Mouse (Mus musculus): Measurements from ENCODE around the gene Wwox. TPM values are rescaled to one million over a fixed set of nuclear protein-coding genes. Genes with fewer than 3 reads are reported as not detected.

Gene Wwox
- total RNA-seq, 2 experiments from 2014 or later: 10.5 to 11.3 TPM

GRCm38 (mm10) chr8:114468526-114469207 lies 29.2 kb downstream of the Wwox start:
- DNase-seq: no peak

DNA sequence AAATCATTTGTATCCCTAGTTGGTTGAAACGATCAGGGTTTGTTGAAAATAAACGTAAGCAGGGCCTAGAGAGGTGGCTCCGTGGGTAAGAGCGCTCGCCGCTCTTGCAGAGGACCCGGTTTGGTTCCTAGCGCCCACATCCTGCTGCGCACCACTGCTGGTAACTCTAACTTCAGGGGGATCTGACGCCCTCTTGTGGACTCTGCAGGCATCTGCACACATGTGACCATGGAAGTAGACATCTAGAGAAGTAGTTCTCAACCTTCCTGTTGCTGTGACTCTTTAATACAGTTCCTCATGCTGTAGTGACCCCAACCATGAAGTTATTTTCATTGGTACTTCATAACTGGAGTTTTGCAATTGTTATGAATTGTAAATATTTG lies 29.7 kb downstream of the Wwox start:
- no peak for DNase-seq

DNA sequence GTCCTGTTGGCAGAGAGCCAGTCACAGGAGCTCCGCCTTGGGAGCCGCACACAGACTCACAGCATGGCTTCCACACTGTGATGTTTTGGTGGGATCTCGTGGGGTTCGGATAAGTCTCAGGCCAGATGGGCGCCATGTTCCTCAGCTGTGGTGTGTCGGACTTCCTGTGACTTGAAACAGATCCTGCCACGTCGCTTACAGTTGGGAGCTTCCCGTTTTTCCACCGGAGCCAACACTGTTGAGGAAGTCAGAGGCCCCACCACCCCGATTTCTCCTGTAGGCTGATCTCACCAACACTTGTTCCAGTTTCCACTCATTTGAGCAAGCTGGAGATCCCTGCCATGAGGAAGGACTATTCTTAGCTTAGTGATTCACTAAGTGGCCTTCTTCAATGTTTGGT lies 34.1 kb downstream of the Wwox start:
- DNase-seq: no peak

DNA sequence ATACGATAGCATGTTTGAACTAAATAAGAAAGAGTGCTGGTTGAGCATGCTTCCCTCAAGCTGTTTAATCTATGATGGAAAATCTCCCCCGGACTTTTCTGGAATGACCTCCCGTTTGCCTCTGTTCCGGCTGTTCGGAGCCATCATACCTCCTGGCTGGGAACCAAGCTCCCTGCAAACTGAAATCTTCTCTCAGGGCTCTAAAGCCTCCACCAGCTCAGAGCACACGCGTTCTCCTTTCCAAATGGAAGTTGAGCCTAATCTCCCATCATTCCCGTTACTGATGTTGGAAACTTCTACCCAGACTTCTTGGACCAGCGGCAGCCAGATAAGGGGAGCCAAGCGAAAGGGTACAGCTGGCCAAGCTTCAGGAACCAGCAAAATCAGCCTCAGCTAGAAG lies 37.5 kb downstream of the Wwox start:
- no peak for DNase-seq

- DNase-seq: no peak
Observed at GRCm38 (mm10) chr8:114477790-114478189, 38.3 kb downstream of the Wwox start.

DNA sequence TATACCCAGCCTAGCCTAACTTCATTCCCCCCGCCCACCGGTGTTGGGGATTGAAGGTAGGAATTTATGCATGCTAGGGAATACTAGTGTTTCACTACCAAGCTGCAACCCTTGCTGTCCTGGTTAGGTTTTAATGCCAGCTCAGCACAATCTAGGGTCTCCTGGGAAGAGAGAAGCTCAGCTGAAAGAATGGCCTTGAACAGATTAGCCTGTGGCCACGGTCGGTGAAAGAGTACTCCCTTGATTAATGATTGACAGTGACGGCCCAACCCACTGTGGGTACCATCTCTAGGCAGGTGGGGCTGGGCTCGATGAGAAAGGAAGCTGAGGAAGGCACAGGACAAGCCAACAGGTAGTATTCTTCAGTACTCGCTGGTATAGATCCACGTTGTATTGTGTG lies 40.3 kb downstream of the Wwox start:
- no peak for DNase-seq

DNA sequence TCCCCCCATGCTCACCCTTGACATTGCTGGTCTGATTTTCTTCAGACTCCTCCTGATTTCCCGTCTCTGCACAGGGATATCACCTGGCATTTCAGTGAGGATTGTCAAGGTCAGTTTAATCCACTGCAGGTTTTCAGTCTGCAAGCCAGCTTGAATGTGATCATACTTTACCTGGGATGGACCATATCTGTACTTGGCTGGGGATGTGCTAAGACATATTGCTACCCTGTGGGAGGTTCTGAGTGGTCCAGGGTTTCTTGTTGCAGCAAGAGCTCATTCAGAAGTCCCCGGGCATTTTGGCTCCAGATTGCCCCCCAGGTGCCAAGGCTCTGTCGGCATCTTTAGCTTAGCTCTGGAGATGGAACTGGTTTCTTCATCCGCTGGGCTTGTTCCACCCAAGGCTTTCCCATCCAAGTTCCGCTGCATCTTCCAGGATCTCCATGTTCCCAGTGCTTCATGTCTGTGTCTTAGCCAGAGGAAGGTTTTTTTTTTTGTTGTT lies 52.3 kb downstream of the Wwox start:
- no peak for DNase-seq

- DNase-seq: no peak
Observed at GRCm38 (mm10) chr8:114499448-114500144, 60.1 kb downstream of the Wwox start.

- no peak for DNase-seq
Observed at GRCm38 (mm10) chr8:114501906-114502305, 62.5 kb downstream of the Wwox start.

DNA sequence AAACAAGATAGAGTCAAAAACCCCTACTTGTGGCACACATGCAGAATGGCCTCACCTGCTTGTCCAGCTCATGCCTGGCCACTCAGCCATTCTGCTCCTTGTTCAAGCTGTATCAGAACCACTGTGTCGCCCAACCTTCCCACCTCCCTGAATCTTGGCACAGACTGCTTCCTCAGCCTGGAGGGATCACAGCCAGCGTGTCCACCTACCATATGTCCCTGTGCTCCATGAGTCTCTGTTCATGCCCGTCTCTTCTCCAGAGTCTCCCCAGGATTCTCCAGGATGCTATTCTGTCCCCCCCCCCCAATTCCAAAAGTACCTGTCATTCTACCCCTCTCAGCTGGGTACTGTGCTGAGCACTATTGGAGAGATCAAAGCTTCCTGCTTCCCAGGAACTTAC lies 63.7 kb downstream of the Wwox start:
- DNase-seq: no peak

DNA sequence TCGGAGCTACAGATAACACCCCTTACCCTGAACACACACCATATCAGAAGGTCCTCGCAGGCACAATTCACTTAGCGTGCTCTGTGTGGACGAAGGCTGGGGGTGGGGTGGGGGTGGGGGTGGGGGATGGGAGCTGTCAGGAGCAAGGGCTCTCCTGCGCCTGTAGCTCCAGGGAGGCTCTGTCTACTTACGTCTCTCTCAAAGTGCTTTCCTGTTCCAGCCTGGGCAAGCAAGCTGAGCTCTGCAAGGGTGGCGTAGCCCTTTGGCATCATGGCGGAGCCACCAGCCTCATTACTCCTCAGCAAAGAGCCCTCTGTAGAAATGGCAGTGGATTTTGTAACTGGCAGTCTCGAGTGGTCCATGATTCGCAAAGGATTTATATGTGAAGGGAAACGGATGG lies 65.4 kb downstream of the Wwox start:
- DNase-seq: no peak

DNA sequence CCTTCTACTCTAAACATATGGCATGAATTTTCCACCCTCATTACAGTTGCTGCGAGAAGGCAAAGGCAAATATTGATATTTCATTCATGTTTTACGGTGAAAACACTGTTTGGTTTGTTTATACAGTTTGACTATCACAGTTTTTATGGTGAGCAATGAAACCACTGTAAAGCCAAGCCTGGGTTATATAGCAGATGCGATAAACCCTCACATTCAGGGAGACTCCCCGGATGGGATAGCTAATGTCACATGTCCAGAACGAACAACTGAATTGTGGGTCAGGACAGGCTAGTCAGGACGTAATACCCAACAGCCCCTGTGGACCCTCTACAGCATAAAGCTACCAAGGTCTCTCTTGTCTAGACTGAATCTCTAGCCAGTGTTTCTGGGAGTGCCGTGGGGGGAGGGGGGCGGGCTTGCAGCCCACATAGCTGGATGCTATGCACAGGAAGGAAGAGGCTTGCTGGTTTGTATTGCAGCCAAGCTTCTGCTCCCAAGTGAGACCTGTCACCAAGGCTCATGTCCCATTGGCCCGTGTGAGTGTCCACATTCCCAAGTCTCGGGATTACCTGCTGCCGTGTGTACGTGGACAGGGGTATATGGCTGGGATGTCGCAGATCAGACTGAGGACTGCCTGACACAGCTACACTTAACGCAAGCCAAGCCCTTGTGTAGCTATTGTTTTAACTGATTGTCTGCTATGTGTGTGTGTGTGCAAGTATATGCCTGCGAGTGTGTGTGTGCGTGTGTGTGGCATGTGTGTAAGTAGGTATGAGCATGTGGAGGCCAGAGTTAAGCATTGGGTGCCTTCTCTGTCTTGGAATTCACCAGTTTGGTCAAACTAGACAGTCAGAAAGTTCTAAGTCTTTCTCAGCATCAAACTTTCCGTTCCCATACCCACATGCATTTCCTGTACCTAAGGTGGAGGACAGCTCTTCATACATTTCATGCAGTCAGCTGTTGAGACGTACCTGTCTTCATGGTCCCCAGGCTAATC lies 66.2 kb downstream of the Wwox start:
- DNase-seq: no peak

- no peak for DNase-seq
Observed at GRCm38 (mm10) chr8:114507404-114507803, 67.9 kb downstream of the Wwox start.

DNA sequence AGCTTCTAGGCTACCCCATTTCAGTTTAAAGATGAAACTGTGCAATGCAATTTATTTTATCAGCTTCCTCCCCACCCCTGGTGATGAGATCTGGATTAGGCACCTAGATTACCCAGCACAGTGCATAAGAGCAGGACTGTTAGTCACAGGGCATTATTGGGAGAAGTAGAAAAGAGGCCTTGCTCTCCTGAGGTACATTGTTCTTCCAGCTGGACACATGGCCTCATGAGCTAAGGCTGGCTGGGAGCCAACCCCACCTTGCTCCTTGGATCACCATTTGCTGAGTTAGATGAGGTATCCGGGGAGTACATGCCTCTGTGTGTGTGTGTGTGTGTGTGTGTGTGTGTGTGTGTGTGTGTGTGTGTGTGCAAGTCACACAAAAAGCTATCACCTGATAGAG lies 70.8 kb downstream of the Wwox start:
- peak; percentile 10 for DNase-seq

- no peak for DNase-seq
Observed at GRCm38 (mm10) chr8:114512075-114512935, 72.8 kb downstream of the Wwox start.

GRCm38 (mm10) chr8:114514692-114515091 lies 75.2 kb downstream of the Wwox start:
- no peak for DNase-seq

DNA sequence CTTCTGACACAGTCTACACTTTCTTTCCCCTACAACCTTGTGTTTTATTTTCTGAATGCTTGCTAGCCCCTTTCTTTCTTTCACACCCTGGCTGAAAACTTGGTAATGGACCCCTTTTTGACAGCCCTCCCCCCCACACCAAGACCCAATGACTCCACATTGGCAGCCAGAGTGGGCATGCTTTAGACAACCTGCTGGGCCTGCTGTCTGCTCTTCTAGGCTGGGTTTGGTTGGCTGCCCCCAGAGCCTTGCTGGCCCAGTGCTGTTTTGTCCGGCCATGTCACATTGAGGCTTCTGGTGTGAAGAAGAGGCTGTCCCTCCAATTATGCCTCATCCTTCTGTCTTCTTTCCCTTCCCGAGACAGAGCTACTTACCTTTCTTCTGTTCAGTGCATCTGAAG lies 83.6 kb downstream of the Wwox start:
- no peak for DNase-seq

DNA sequence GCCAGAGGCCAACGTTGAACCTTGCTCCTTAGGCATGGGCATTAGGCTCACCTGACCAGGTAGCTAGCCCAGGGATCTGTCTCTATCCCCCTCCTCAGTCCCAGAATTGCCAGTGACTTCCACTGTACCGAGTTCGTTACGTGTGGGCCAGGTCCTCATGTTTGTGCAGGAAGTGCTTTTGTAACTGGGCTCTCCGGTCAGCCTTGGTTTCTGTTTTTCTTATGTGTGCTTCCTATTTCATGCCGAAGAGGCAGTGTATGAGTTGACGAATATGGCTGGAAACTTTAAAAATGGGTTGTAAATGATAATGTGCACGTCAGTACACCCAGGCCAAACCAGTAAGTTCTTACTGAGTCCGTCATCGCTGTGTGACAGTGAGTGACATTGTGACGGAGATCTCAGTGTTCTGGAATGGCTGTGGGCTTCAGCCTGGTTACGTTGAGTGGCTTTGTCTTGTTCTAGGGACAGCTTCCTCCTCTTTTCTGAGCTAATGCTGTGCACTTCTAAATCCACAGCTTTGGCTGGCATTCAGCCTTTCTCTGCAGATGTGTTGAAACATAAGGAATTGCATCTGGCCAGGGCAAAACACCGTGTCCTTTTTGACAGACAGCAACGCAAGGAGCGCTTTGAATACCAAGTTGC lies 87.3 kb downstream of the Wwox start:
- DNase-seq: no peak

DNA sequence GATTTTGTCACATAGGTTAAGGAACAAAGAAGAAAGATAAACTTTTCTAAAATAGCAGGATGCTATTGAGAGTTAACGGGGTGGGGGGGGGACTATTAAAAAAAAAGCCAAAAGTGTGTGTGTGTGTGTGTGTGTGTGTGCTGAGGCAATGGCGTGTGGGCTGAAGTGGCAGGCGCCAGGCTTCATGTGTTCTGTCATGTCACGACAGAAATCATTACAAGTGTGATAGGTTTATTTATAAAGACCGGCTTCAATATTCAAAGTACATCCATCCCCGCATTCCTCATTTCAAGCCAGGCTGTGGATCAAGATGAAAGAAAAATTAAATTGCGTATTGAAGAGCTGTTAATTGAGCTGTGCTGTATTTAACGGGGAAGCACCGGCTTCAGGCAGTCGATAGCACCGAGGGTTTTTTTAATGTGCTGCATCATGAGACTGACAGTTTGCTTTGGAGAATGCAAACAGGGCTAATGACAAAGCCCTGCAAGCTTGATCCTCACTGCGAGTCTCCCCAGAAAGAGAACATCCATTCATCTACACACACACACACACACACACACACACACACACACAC lies 88.3 kb downstream of the Wwox start:
- DNase-seq: no peak

- DNase-seq: no peak
Observed at GRCm38 (mm10) chr8:114529581-114529980, 90.1 kb downstream of the Wwox start.

GRCm38 (mm10) chr8:114536201-114536600 lies 96.7 kb downstream of the Wwox start:
- no peak for DNase-seq
